Mouse (Mus musculus): ENCODE results near the gene Mmp1b. TPM values are rescaled to one million over a fixed set of nuclear protein-coding genes. Genes with fewer than 3 reads are reported as not detected.
"Not testable (repeated sequence)": the region's sequence is repeated elsewhere in the genome, so short reads cannot be mapped to it uniquely, and the experiment has no call there.

Mmp1b gene
- polyA plus RNA-seq (2012; rRNA removed), result not detected in 2 replicates

GRCm38 (mm10) chr9:7387947-7388346 lies at the start of gene Mmp1b:
TSS of gene Mmp1b (minus strand) at chr9:7388047.
- no peak within 1 kb of the TSS for H3K27ac ChIP-seq (ENCODE audit: insufficient read depth, low read length)
- H3K4me3 ChIP-seq (replicated peaks; ENCODE audit: insufficient read depth, low read depth, low read length), result no peak within 1 kb of the TSS
- H3K27me3 ChIP-seq (ENCODE audit: control insufficient read depth, insufficient read depth, low read length), result no peaks in the 10 kb centered on the region
- H3K4me1 ChIP-seq (ENCODE audit: control insufficient read depth, insufficient read depth, low read length), result no peaks in the 10 kb centered on the region
- no peak for TF ChIP-seq CTCF (IDR thresholded peaks at IDR 0.05; ENCODE audit: borderline replicate concordance, insufficient read depth, low read depth, low read length)
- no peak for TF ChIP-seq POLR2A (IDR thresholded peaks at IDR 0.05; ENCODE audit: borderline replicate concordance, insufficient read depth, low read length)
- no peak for DNase-seq

GRCm38 (mm10) chr9:7396556-7396955 lies 8.7 kb upstream of the Mmp1b start:
- not testable (repeated sequence) for H3K4me1 ChIP-seq (ENCODE audit: control insufficient read depth, insufficient read depth, low read length); H3K27me3 ChIP-seq (ENCODE audit: control insufficient read depth, insufficient read depth, low read length); H3K27ac ChIP-seq (ENCODE audit: insufficient read depth, low read length); H3K4me3 ChIP-seq (replicated peaks; ENCODE audit: insufficient read depth, low read depth, low read length); DNase-seq
- WGBS, result 77% methylated on average over 8 of the region's 8 CpGs

GRCm38 (mm10) chr9:7354535-7354934 lies 33.3 kb downstream of the Mmp1b start:
- DNase-seq, result no peak
- Histone ChIP-seq H3K27me3 (ENCODE audit: control insufficient read depth, insufficient read depth, low read length) (no peaks in the 10 kb centered on the region), H3K4me3 (replicated peaks; ENCODE audit: insufficient read depth, low read depth, low read length) (no peak overlapping the region), H3K27ac (ENCODE audit: insufficient read depth, low read length) (no peak overlapping the region), H3K4me1 (ENCODE audit: control insufficient read depth, insufficient read depth, low read length) (no peaks in the 10 kb centered on the region)
- TF ChIP-seq POLR2A (IDR thresholded peaks at IDR 0.05; ENCODE audit: borderline replicate concordance, insufficient read depth, low read length) (no peak), CTCF (IDR thresholded peaks at IDR 0.05; ENCODE audit: borderline replicate concordance, insufficient read depth, low read depth, low read length) (no peak)
- WGBS, result 79% methylated on average over 3 of the region's 3 CpGs

DNA sequence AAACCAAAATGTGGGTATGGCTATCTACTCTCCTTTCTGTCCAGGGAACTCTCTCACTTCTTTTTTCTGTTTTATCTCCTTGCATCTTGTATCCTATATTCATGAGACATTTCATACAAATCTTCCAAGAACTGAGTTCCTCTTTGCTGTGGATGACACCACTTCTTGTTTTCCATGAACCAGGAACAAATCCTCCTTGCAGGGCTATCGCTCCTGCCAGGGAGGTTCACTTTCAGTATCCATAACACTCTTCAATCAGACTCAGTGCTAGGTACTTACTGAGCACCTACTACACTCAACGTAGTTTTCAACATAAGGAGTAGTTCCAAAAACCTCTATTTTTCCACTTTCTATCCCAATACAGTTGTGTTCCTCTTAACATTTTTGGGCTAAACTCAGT lies 42.3 kb downstream of the Mmp1b start:
- WGBS, result 82% methylated on average over 2 of the region's 2 CpGs
- DNase-seq, result no peak
- no peak for TF ChIP-seq POLR2A (IDR thresholded peaks at IDR 0.05; ENCODE audit: borderline replicate concordance, insufficient read depth, low read length)
- no peak for TF ChIP-seq CTCF (IDR thresholded peaks at IDR 0.05; ENCODE audit: borderline replicate concordance, insufficient read depth, low read depth, low read length)

GRCm38 (mm10) chr9:7344107-7344506 lies 43.7 kb downstream of the Mmp1b start, which contains the start of gene Mmp12:
TSS of gene Mmp12 (plus strand) at chr9:7344381.
- no peak within 1 kb of the TSS for H3K27ac ChIP-seq (ENCODE audit: insufficient read depth, low read length)
- H3K4me3 ChIP-seq (replicated peaks; ENCODE audit: insufficient read depth, low read depth, low read length), result no peak within 1 kb of the TSS
- H3K27me3 ChIP-seq (ENCODE audit: control insufficient read depth, insufficient read depth, low read length), result no peaks in the 10 kb centered on the region
- no peak for TF ChIP-seq CTCF (IDR thresholded peaks at IDR 0.05; ENCODE audit: borderline replicate concordance, insufficient read depth, low read depth, low read length)
- no peak for TF ChIP-seq POLR2A (IDR thresholded peaks at IDR 0.05; ENCODE audit: borderline replicate concordance, insufficient read depth, low read length)
- H3K4me1 ChIP-seq (ENCODE audit: control insufficient read depth, insufficient read depth, low read length), result no peaks in the 10 kb centered on the region
- DNase-seq, result no peak

More for the DNA sequence above, 42.3 kb downstream of the Mmp1b start:
- Histone ChIP-seq H3K4me3 (replicated peaks; ENCODE audit: insufficient read depth, low read depth, low read length) (no peak overlapping the region), H3K27ac (ENCODE audit: insufficient read depth, low read length) (no peak overlapping the region), H3K4me1 (ENCODE audit: control insufficient read depth, insufficient read depth, low read length) (no peaks in the 10 kb centered on the region), H3K27me3 (ENCODE audit: control insufficient read depth, insufficient read depth, low read length) (no peaks in the 10 kb centered on the region)

DNA sequence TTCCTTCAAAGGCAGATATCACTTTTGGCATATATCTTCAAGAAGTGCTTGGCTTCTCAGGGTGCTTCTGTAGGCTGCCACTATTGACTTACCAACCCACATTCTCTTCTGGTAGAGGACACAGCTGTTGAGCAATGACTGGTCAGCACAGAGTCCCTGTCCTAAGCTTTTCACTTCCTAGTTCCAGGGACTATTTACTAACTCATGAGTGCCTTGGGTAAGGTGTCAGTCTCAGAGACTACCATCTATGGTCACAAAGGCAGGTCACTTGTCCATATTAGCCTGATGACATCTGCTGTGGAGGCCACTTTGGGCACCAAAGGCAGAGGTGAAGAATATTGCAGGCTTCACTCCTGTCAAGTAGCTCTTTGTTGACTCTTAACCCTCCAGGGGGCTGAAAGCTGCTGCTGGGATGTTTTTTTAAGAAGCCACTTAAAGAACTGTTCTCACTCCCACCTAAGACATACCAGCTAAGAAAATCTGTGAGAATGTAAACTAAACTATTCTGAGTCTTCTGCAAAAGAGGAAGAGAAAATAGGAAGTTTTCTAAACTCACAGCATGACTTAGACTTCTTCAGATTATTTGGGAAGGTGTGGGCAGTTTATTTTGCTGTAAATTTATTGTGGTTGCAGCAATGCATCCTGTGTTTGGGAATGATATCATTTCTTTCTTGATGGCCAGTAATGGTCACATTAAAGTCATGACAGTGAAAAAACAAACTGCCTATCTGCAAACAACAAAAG lies 50.9 kb downstream of the Mmp1b start:
- Histone ChIP-seq H3K4me3 (replicated peaks; ENCODE audit: insufficient read depth, low read depth, low read length) (no peak overlapping the region), H3K4me1 (ENCODE audit: control insufficient read depth, insufficient read depth, low read length) (no peaks in the 10 kb centered on the region), H3K27ac (ENCODE audit: insufficient read depth, low read length) (no peak overlapping the region), H3K27me3 (ENCODE audit: control insufficient read depth, insufficient read depth, low read length) (no peaks in the 10 kb centered on the region)
- TF ChIP-seq POLR2A (IDR thresholded peaks at IDR 0.05; ENCODE audit: borderline replicate concordance, insufficient read depth, low read length) (no peak), CTCF (IDR thresholded peaks at IDR 0.05; ENCODE audit: borderline replicate concordance, insufficient read depth, low read depth, low read length) (no peak)
- no peak for DNase-seq

DNA sequence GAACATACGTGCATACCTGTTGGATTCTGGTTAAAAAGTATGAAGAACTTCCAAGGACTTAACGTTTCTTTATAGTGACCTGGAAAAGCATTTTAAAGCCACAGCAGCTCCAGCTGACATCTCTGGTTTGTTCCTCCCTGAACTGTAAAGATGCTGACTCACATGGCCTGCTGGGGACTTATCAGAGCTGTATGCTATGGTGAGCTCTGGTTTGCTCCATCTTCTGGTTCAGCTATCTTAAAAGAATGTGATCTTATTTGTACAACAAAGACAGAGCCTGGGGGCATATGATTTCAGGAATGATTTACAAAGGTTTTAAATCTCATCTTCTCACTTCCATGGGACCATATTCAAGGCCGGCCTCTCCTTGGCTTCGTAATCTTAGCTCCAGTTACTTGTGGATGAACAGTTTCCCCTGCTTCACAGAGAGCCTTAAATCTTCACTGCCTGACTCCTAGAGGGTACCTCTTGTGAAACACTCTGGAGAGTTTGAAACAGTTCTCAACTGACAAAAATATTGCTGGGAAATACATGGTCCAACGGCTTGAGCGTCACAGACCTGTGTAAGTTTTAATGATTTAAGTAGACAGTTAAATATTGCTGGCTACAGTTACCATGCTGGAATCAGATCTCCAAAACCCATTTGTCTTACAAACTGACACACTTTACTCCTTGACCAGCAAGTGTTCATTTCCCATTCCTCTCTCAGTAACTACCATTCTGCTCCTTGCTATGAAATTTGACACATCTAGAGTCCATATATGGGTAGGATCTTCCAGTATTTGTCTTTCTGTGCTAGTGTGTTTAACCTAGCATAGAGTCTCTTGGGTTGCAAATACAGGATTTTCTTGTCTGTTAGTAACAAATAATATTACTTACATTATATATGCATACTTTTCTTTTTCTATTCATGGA lies 51.8 kb downstream of the Mmp1b start:
- H3K27ac ChIP-seq (ENCODE audit: insufficient read depth, low read length), result no peak overlapping the region
- 93% methylated on average over 5 of the region's 6 CpGs for WGBS
- no peaks in the 10 kb centered on the region for H3K27me3 ChIP-seq (ENCODE audit: control insufficient read depth, insufficient read depth, low read length)
- H3K4me3 ChIP-seq (replicated peaks; ENCODE audit: insufficient read depth, low read depth, low read length), result no peak overlapping the region
- TF ChIP-seq CTCF (IDR thresholded peaks at IDR 0.05; ENCODE audit: borderline replicate concordance, insufficient read depth, low read depth, low read length), result no peak
- DNase-seq, result no peak
- H3K4me1 ChIP-seq (ENCODE audit: control insufficient read depth, insufficient read depth, low read length), result no peaks in the 10 kb centered on the region

GRCm38 (mm10) chr9:7331847-7332246 lies 56.0 kb downstream of the Mmp1b start:
- Histone ChIP-seq H3K4me3 (replicated peaks; ENCODE audit: insufficient read depth, low read depth, low read length) (no peak overlapping the region), H3K27me3 (ENCODE audit: control insufficient read depth, insufficient read depth, low read length) (no peaks in the 10 kb centered on the region), H3K27ac (ENCODE audit: insufficient read depth, low read length) (no peak overlapping the region), H3K4me1 (ENCODE audit: control insufficient read depth, insufficient read depth, low read length) (no peaks in the 10 kb centered on the region)
- TF ChIP-seq POLR2A (IDR thresholded peaks at IDR 0.05; ENCODE audit: borderline replicate concordance, insufficient read depth, low read length) (no peak), CTCF (IDR thresholded peaks at IDR 0.05; ENCODE audit: borderline replicate concordance, insufficient read depth, low read depth, low read length) (no peak)
- no peak for DNase-seq

Other genes starting within 250 kb of the Mmp1b start
- 6.6 and 6.9 TPM in 2 replicates for gene Dync2h1, start 203.6 kb downstream of the Mmp1b start, polyA plus RNA-seq (2012; rRNA removed)
- gene Dcun1d5, start 203.5 kb downstream of the Mmp1b start, polyA plus RNA-seq (2012; rRNA removed), result 51.9 and 53.9 TPM in 2 replicates
- 0.05 TPM in 1 of 2 replicates, not detected in the other for gene Mmp13, start 115.5 kb downstream of the Mmp1b start, polyA plus RNA-seq (2012; rRNA removed)
- gene Mmp12, start 43.7 kb downstream of the Mmp1b start, polyA plus RNA-seq (2012; rRNA removed), result 0.06 TPM in 1 of 2 replicates, not detected in the other
- gene Mmp3, start 57.8 kb upstream of the Mmp1b start, polyA plus RNA-seq (2012; rRNA removed), result not detected in 2 replicates
- not detected in 2 replicates for gene Mmp10, start 114.3 kb upstream of the Mmp1b start, polyA plus RNA-seq (2012; rRNA removed)
- gene Mmp8, start 170.4 kb upstream of the Mmp1b start, polyA plus RNA-seq (2012; rRNA removed), result 0.21 TPM in 1 of 2 replicates, not detected in the other
- gene Mmp27, start 183.3 kb upstream of the Mmp1b start, polyA plus RNA-seq (2012; rRNA removed), result not detected in 2 replicates
- gene Mmp20, start 240.2 kb upstream of the Mmp1b start, polyA plus RNA-seq (2012; rRNA removed), result 0.08 and 0.10 TPM in 2 replicates

Measured in cerebellum, adult 2 months (tissue).